Mouse (Mus musculus): ENCODE data around the gene Cyb5d2. TPM values are rescaled to one million over a fixed set of nuclear protein-coding genes. Genes with fewer than 3 reads are reported as not detected.
"Not testable (repeated sequence)": the region's sequence is repeated elsewhere in the genome, so short reads cannot be mapped to it uniquely, and the experiment has no call there.

Gene Cyb5d2
- polyA plus RNA-seq, 1 experiment from 2014 or later, result 5.6 TPM

GRCm38 (mm10) chr11:72737517-72737916 lies 58.4 kb downstream of the Cyb5d2 start:
- 85% methylated on average over 5 of the region's 5 CpGs for WGBS
- H3K27ac ChIP-seq (ENCODE audit: low read depth, low read length); H3K4me3 ChIP-seq (ENCODE audit: low read depth, low read length): not testable (repeated sequence)

GRCm38 (mm10) chr11:72736320-72736719 lies 59.6 kb downstream of the Cyb5d2 start:
- no peak overlapping the region for H3K4me2 ChIP-seq (ENCODE audit: low read depth, low read length, severe bottlenecking)
- H3K9me3 ChIP-seq (ENCODE audit: control insufficient read depth, low read length), result no peaks in the 10 kb centered on the region
- no peaks in the 10 kb centered on the region for H3K4me1 ChIP-seq (replicated peaks; ENCODE audit: control insufficient read depth, insufficient read depth, low read length)
- H3K36me3 ChIP-seq (ENCODE audit: control insufficient read depth, insufficient read depth, low read length), result peaks cover 4% of the 10 kb centered on the region; the same call in 1 of the 2 replicates
- no peak for ATAC-seq (replicated peaks; ENCODE audit: low FRiP score)
- H3K9ac ChIP-seq (ENCODE audit: low read length), result no peak overlapping the region
- 77% methylated on average over 1 of the region's 1 CpGs for WGBS
- H3K4me3 ChIP-seq (ENCODE audit: low read depth, low read length), result no peak overlapping the region
- no peak for DNase-seq (ENCODE audit: low spot score)
- no peaks in the 10 kb centered on the region for H3K27me3 ChIP-seq (ENCODE audit: control insufficient read depth, insufficient read depth, low read length)
- H3K27ac ChIP-seq (ENCODE audit: low read depth, low read length), result no peak overlapping the region

More at GRCm38 (mm10) chr11:72737517-72737916, 58.4 kb downstream of the Cyb5d2 start:
- not testable (repeated sequence) for H3K9ac ChIP-seq (ENCODE audit: low read length); H3K4me2 ChIP-seq (ENCODE audit: low read depth, low read length, severe bottlenecking); DNase-seq (ENCODE audit: low spot score); ATAC-seq (replicated peaks; ENCODE audit: low FRiP score); H3K36me3 ChIP-seq (ENCODE audit: control insufficient read depth, insufficient read depth, low read length); H3K27me3 ChIP-seq (ENCODE audit: control insufficient read depth, insufficient read depth, low read length); H3K9me3 ChIP-seq (ENCODE audit: control insufficient read depth, low read length); H3K4me1 ChIP-seq (replicated peaks; ENCODE audit: control insufficient read depth, insufficient read depth, low read length)

GRCm38 (mm10) chr11:72735519-72735860 lies 60.5 kb downstream of the Cyb5d2 start:
- peaks cover 6% of the 10 kb centered on the region; the same call in 1 of the 2 replicates for H3K36me3 ChIP-seq (ENCODE audit: control insufficient read depth, insufficient read depth, low read length)
- no peak overlapping the region for H3K4me3 ChIP-seq (ENCODE audit: low read depth, low read length)
- H3K9ac ChIP-seq (ENCODE audit: low read length), result no peak overlapping the region
- no peak overlapping the region for H3K4me2 ChIP-seq (ENCODE audit: low read depth, low read length, severe bottlenecking)
- DNase-seq (ENCODE audit: low spot score) (no peak), ATAC-seq (replicated peaks; ENCODE audit: low FRiP score) (no peak)
- no peak overlapping the region for H3K27ac ChIP-seq (ENCODE audit: low read depth, low read length)
- H3K4me1 ChIP-seq (replicated peaks; ENCODE audit: control insufficient read depth, insufficient read depth, low read length), result no peaks in the 10 kb centered on the region
- 80% methylated on average over 2 of the region's 2 CpGs for WGBS
- no peaks in the 10 kb centered on the region for H3K9me3 ChIP-seq (ENCODE audit: control insufficient read depth, low read length)
- no peaks in the 10 kb centered on the region for H3K27me3 ChIP-seq (ENCODE audit: control insufficient read depth, insufficient read depth, low read length)

GRCm38 (mm10) chr11:72734840-72735518 lies 61.0 kb downstream of the Cyb5d2 start:
- DNase-seq (ENCODE audit: low spot score) (no peak), ATAC-seq (replicated peaks; ENCODE audit: low FRiP score) (no peak)
- no peaks in the 10 kb centered on the region for H3K4me1 ChIP-seq (replicated peaks; ENCODE audit: control insufficient read depth, insufficient read depth, low read length)
- no peak overlapping the region for H3K4me2 ChIP-seq (ENCODE audit: low read depth, low read length, severe bottlenecking)
- H3K27me3 ChIP-seq (ENCODE audit: control insufficient read depth, insufficient read depth, low read length), result no peaks in the 10 kb centered on the region
- H3K4me3 ChIP-seq (ENCODE audit: low read depth, low read length), result no peak overlapping the region
- H3K36me3 ChIP-seq (ENCODE audit: control insufficient read depth, insufficient read depth, low read length), result peaks cover 7% of the 10 kb centered on the region; the same call in 1 of the 2 replicates
- H3K27ac ChIP-seq (ENCODE audit: low read depth, low read length), result no peak overlapping the region
- H3K9ac ChIP-seq (ENCODE audit: low read length), result no peak overlapping the region
- H3K9me3 ChIP-seq (ENCODE audit: control insufficient read depth, low read length), result no peaks in the 10 kb centered on the region
- 92% methylated on average over 4 of the region's 4 CpGs for whole genome bisulfite sequencing

GRCm38 (mm10) chr11:72733736-72734135 lies 62.2 kb downstream of the Cyb5d2 start:
- H3K4me1 ChIP-seq (replicated peaks; ENCODE audit: control insufficient read depth, insufficient read depth, low read length), result no peaks in the 10 kb centered on the region
- H3K27me3 ChIP-seq (ENCODE audit: control insufficient read depth, insufficient read depth, low read length), result no peaks in the 10 kb centered on the region
- no peak overlapping the region for H3K4me3 ChIP-seq (ENCODE audit: low read depth, low read length)
- DNase-seq (ENCODE audit: low spot score) (no peak), ATAC-seq (replicated peaks; ENCODE audit: low FRiP score) (no peak)
- no peak overlapping the region for H3K4me2 ChIP-seq (ENCODE audit: low read depth, low read length, severe bottlenecking)
- no peaks in the 10 kb centered on the region for H3K9me3 ChIP-seq (ENCODE audit: control insufficient read depth, low read length)
- H3K9ac ChIP-seq (ENCODE audit: low read length), result no peak overlapping the region
- WGBS, result 88% methylated on average over 3 of the region's 3 CpGs
- no peak overlapping the region for H3K27ac ChIP-seq (ENCODE audit: low read depth, low read length)
- peaks cover 7% of the 10 kb centered on the region; the same call in 1 of the 2 replicates for H3K36me3 ChIP-seq (ENCODE audit: control insufficient read depth, insufficient read depth, low read length)

Other genes with a start within 250 kb of the Cyb5d2 start
- gene Spns3, start 245.6 kb downstream of the Cyb5d2 start, polyA plus RNA-seq (2014; fragmentation: Nextera tagmentation; extraction: Ambion mirVana), result not detected in 2 replicates
- gene Ube2g1, start 188.9 kb downstream of the Cyb5d2 start, polyA plus RNA-seq (2014; fragmentation: Nextera tagmentation; extraction: Ambion mirVana), result 105 and 110 TPM in 2 replicates
- 33.1 and 34.6 TPM in 2 replicates for gene Ankfy1, start 106.1 kb downstream of the Cyb5d2 start, polyA plus RNA-seq (2014; fragmentation: Nextera tagmentation; extraction: Ambion mirVana)
- 10.6 and 11.0 TPM in 2 replicates for gene Zzef1, start 84 bp upstream of the Cyb5d2 start, polyA plus RNA-seq (2014; fragmentation: Nextera tagmentation; extraction: Ambion mirVana)
- gene Atp2a3, start 165.0 kb upstream of the Cyb5d2 start, polyA plus RNA-seq (2014; fragmentation: Nextera tagmentation; extraction: Ambion mirVana), result 0.73 and 1.3 TPM in 2 replicates
- 1.1 and 1.6 TPM in 2 replicates for gene P2rx1, start 203.0 kb upstream of the Cyb5d2 start, polyA plus RNA-seq (2014; fragmentation: Nextera tagmentation; extraction: Ambion mirVana)
- 4.7 and 5.2 TPM in 2 replicates for gene Camkk1, start 222.9 kb upstream of the Cyb5d2 start, polyA plus RNA-seq (2014; fragmentation: Nextera tagmentation; extraction: Ambion mirVana)

All from forebrain, embryonic 11.5 days (tissue).